In genomic region chr7:142720725-142721124, GRCm38 (mm10) we compare ENCODE assay signal across 10 mouse cellular contexts. TPM values are rescaled to one million over a fixed set of nuclear protein-coding genes. Genes with fewer than 3 reads are reported as not detected.
A peak's percentile ranks its signal among the peaks of the same experiment; 100 is the strongest.
DNase-seq lines count a peak whose midpoint lies in the region; ATAC-seq lines count a peak whose summit lies in the region.
"Had no signal": no experiment of that assay in that cellular context is flagged by ENCODE, and none has a peak within 500 bp of the region (broad histone marks: within the 10 kb centered on the region; RNA-seq: fewer than 3 reads in every experiment).

No protein-coding gene starts in this region.

- 7% methylated on average over 2 of the region's 2 CpGs for WGBS in heart, embryonic 10.5 days

- peak; percentile 15 for DNase-seq in heart, adult 8-10 months (ENCODE audit: low spot score)
- no peak for DNase-seq in heart, embryonic 10.5 days (ENCODE audit: low spot score)
- peak; percentile 16 for DNase-seq in ovary, postnatal 36 days (ENCODE audit: low spot score)
- no peak for DNase-seq in ovary, postnatal 10 days (ENCODE audit: low spot score)
- peak; percentile 72 for DNase-seq in ZHBTc4 (ENCODE audit: low read depth, low spot score)
- DNase-seq in forelimb bud, embryonic 11.5 days (ENCODE audit: low read depth, low spot score): peak; percentile 54
- DNase-seq in spleen, postnatal 14 days (ENCODE audit: low spot score in 2 of 2): no peak

- no peaks in the 10 kb centered on the region for H3K36me3 ChIP-seq in heart, embryonic 10.5 days
- H3K36me3 ChIP-seq: embryonic facial prominence, embryonic 13.5 days had no signal

- H3K4me1 ChIP-seq in heart, embryonic 10.5 days: no peaks in the 10 kb centered on the region
- H3K4me1 ChIP-seq: embryonic facial prominence, embryonic 13.5 days had no signal

- ATAC-seq in megakaryocyte-erythroid progenitor cell, adult 5-6 weeks (replicated peaks; ENCODE audit: low FRiP score, low TSS enrichment, poor library complexity, severe bottlenecking): peak; percentile 63; the same call in 1 of the 2 replicates

- no peaks in the 10 kb centered on the region for H3K27me3 ChIP-seq in heart, embryonic 10.5 days (ENCODE audit: insufficient read depth, poor library complexity, severe bottlenecking)
- H3K27me3 ChIP-seq: embryonic facial prominence, embryonic 13.5 days had no signal

- no peak overlapping the region for H3K27ac ChIP-seq in heart, embryonic 10.5 days
- H3K27ac ChIP-seq: embryonic facial prominence, embryonic 13.5 days had no signal

- no peak overlapping the region for H3K4me3 ChIP-seq in heart, embryonic 10.5 days
- H3K4me3 ChIP-seq: embryonic facial prominence, embryonic 13.5 days had no signal

- no peaks in the 10 kb centered on the region for H3K9me3 ChIP-seq in heart, embryonic 10.5 days
- H3K9me3 ChIP-seq: embryonic facial prominence, embryonic 13.5 days had no signal

RNA-seq across cellular contexts. Expression of gene Ins2, which starts 22.5 kb away (rescaled TPM):
- not detected for total RNA-seq in heart, adult 8-10 months (2022)
- not detected in 2 replicates for polyA plus RNA-seq in heart, embryonic 10.5 days (2016; fragmentation: Nextera tagmentation; extraction: Ambion mirVana)
- total RNA-seq in megakaryocyte-erythroid progenitor cell, adult 5-6 weeks (2014; fragmentation: Nextera tagmentation): not detected in 2 replicates
- not detected in 2 replicates for total RNA-seq in megakaryocyte-erythroid progenitor cell, adult 5-6 weeks (2017)
- total RNA-seq: left cerebral cortex, postnatal 36 days had no signal
- polyA plus RNA-seq: embryonic facial prominence, embryonic 13.5 days had no signal

RNA-seq across cellular contexts. Expression of gene Gm49394, which starts 51.0 kb away (rescaled TPM):
- total RNA-seq in heart, adult 8-10 months (2022): under 1 TPM in 1 of 4 experiments, not detected in 3; 0.09 TPM
- 0.17 and 0.34 TPM in 2 replicates for polyA plus RNA-seq in heart, embryonic 10.5 days (2016; fragmentation: Nextera tagmentation; extraction: Ambion mirVana)
- total RNA-seq in megakaryocyte-erythroid progenitor cell, adult 5-6 weeks (2014; fragmentation: Nextera tagmentation): not detected in 2 replicates
- total RNA-seq in megakaryocyte-erythroid progenitor cell, adult 5-6 weeks (2017): not detected in 2 replicates
- total RNA-seq: left cerebral cortex, postnatal 36 days had no signal
- polyA plus RNA-seq: embryonic facial prominence, embryonic 13.5 days had no signal

RNA-seq across cellular contexts. Expression of gene Igf2, which starts 54.1 kb away (rescaled TPM):
- 10 to 100 TPM; 53.1 to 76.2 (median 63.4) TPM for total RNA-seq in heart, adult 8-10 months (2022)
- 962 and 991 TPM in 2 replicates for polyA plus RNA-seq in heart, embryonic 10.5 days (2016; fragmentation: Nextera tagmentation; extraction: Ambion mirVana)
- total RNA-seq in megakaryocyte-erythroid progenitor cell, adult 5-6 weeks (2014; fragmentation: Nextera tagmentation): not detected in 2 replicates
- 0.46 TPM in 1 of 2 replicates, not detected in the other for total RNA-seq in megakaryocyte-erythroid progenitor cell, adult 5-6 weeks (2017)

Comparison
In these comparisons a context has a peak if more than half of its experiments do, and no peak if none do; other contexts are left out.
1. DNase-seq: peak in heart, adult 8-10 months (single experiment), ovary, postnatal 36 days (single experiment), ZHBTc4 (single experiment) and forelimb bud, embryonic 11.5 days (single experiment); none in heart, embryonic 10.5 days (single experiment), ovary, postnatal 10 days (single experiment) and spleen, postnatal 14 days (0 of 2).
2. RNA of gene Igf2, which starts 54.1 kb away (total RNA-seq): 53.1 to 76.2 TPM in heart, adult 8-10 months; 0.46 TPM in megakaryocyte-erythroid progenitor cell, adult 5-6 weeks; every median in the first group is over 10 times any median in the second.